Mouse (Mus musculus) small intestine, adult 2 months (tissue): ENCODE results near the gene Vamp8.

Experiments used
- CTCF ChIP-seq: fragments of 200-500 bp; IDR thresholded peaks from 2 replicates; pipeline ENCODE4 v1.5.1; 2012; ENCODE audit warnings: low read depth, mild to moderate bottlenecking, control low read depth, inconsistent platforms, low read length, moderate library complexity, mixed read lengths; ENCODE audit not compliant: insufficient replicate concordance, insufficient read length; ENCODE audit errors: extremely low read depth
- POLR2A ChIP-seq: fragments of 200-500 bp; IDR thresholded peaks from 2 replicates; pipeline ENCODE4 v1.6.1; 2012; ENCODE audit warnings: low read depth, mild to moderate bottlenecking, control low read depth, inconsistent platforms, low read length, moderate library complexity

DNA sequence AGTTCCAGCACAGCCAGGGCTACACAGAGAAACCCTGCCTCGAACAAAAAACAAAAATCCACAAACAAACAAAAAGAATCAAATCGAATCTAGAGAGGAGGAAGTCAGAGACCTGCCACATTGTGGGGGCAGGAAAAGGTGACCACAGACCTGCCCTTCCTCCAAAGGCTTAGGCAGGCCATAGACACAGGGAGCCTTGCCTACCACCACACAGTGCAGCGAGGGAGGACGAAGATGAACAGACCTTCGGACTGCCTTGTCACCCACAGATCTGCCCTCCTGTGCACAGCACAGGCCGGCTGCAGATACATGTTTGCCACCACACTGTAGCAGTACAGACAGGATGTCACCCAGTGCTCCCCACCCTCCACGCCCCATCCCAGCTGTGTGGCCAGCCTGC, 20.0 kb upstream of the Vamp8 start:
- no peak for TF ChIP-seq CTCF
- TF ChIP-seq POLR2A = no peak
